Mouse (Mus musculus): Measurements from ENCODE around the gene Gas2l1. TPM values are rescaled to one million over a fixed set of nuclear protein-coding genes. Genes with fewer than 3 reads are reported as not detected.

Gas2l1 gene
- polyA plus RNA-seq (2016; fragmentation: Nextera tagmentation; extraction: Ambion mirVana): 39.4 and 41.0 TPM in 2 replicates

DNA sequence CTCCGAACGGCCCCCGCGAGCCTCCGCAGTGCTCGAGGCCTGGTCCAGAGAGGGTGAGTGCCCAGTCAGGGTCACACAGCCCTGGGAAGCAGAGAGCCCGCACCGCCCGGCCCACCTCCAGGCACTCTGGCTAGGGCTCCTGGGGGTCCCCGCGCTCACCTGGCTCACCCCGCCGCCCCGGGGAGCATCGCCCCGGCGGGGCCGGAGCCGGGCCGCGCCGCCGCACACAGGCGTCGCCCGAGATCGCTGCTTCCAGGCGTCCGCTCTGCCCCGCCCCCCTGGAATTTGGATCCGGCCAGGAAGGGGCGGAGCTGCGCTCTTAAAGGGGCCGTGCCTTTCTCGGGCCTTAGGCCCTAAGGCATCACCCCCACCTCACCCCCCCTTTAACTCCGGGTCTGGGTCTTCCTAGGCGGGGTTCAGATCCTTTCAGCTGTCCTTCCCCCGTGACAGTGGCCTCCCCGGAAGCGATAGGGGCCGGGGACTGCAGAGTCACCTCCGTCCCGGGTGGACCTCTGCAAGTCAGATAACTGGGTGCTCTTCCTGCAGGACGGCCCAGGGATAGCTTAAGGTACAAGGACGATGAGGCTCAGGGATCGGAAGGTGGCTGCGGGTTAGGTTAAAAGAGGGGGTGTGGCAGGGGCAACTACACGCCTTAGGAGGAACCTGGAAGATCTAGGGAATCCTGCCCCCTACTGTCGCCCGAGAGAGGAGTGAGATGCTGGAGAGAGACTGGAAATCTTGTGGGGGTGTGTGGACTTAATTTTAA is at the start of gene Gas2l1:
Gene Gas2l1, minus strand, starts transcription at position 272 of the 766 bp plus-strand sequence.
- Histone ChIP-seq H3K9me3 (replicated peaks) (no peaks in the 10 kb centered on the region), H3K27me3 (peaks cover 47% of the 10 kb centered on the region), H3K9ac (peak within 1 kb of the TSS; percentile 76), H3K4me2 (replicated peaks) (peak within 1 kb of the TSS; percentile 86), H3K36me3 (peaks cover 23% of the 10 kb centered on the region), H3K27ac (no peak within 1 kb of the TSS; the same call in 1 of the 2 replicates), H3K4me1 (peaks cover 43% of the 10 kb centered on the region), H3K4me3 (peak within 1 kb of the TSS; percentile 73)
- WGBS: 1% methylated on average over 48 of the region's 50 CpGs
- peak; percentile 85 for ATAC-seq (ENCODE audit: low FRiP score)

- 83% methylated on average over 7 of the region's 7 CpGs for WGBS
- H3K4me3 ChIP-seq: no peak overlapping the region
- no peak overlapping the region for H3K27ac ChIP-seq
- no peak overlapping the region for H3K9ac ChIP-seq
- H3K4me1 ChIP-seq: no peaks in the 10 kb centered on the region
- H3K9me3 ChIP-seq (replicated peaks): no peaks in the 10 kb centered on the region
- no peaks in the 10 kb centered on the region for H3K36me3 ChIP-seq
- H3K27me3 ChIP-seq: no peaks in the 10 kb centered on the region
- H3K4me2 ChIP-seq (replicated peaks): no peak overlapping the region
- no peak for ATAC-seq (ENCODE audit: low FRiP score)
Measured at GRCm38 (mm10) chr11:5113645-5114044, 48.5 kb upstream of the Gas2l1 start.

GRCm38 (mm10) chr11:5109441-5109840 is 44.3 kb upstream of the Gas2l1 start:
- WGBS: 80% methylated on average over 8 of the region's 8 CpGs
- H3K9me3 ChIP-seq (replicated peaks): no peaks in the 10 kb centered on the region
- H3K4me2 ChIP-seq (replicated peaks): no peak overlapping the region
- ATAC-seq (ENCODE audit: low FRiP score): no peak
- H3K27me3 ChIP-seq: no peaks in the 10 kb centered on the region
- H3K4me1 ChIP-seq: no peaks in the 10 kb centered on the region
- H3K36me3 ChIP-seq: peaks cover 13% of the 10 kb centered on the region; the same call in 1 of the 2 replicates
- H3K27ac ChIP-seq: no peak overlapping the region
- no peak overlapping the region for H3K9ac ChIP-seq
- H3K4me3 ChIP-seq: no peak overlapping the region

DNA sequence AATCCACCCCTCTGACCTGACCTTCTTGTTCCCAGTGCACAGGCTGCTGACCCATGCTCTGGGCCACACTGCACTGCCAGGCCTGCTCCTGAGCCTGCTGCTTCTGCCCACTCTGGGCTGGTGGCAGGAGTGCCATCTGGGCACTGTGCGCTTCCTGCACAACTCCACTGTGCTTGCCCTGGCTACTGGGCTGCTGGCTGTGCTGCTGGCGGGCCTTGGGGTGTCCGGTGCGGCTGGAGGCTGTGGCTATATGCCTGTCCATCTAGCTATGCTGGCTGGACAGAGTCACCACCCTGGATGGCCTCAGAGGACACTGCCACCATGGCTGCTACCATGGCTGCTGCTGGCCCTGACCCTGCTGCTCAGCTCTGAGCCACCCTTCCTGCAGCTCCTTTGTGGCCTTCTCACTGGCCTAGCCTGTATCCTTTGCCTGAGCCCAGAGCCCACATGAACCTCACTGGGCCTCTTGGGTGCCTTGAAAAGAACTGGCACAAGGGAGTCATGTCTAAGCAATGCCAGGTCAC is 38.9 kb upstream of the Gas2l1 start:
- H3K36me3 ChIP-seq: peaks cover 21% of the 10 kb centered on the region; the same call in 1 of the 2 replicates
- ATAC-seq (ENCODE audit: low FRiP score): no peak
- H3K4me2 ChIP-seq (replicated peaks): no peak overlapping the region
- H3K27ac ChIP-seq: no peak overlapping the region
- no peak overlapping the region for H3K9ac ChIP-seq
- H3K27me3 ChIP-seq: no peaks in the 10 kb centered on the region
- no peak overlapping the region for H3K4me3 ChIP-seq
- peaks cover 11% of the 10 kb centered on the region for H3K4me1 ChIP-seq
- no peaks in the 10 kb centered on the region for H3K9me3 ChIP-seq (replicated peaks)
- 95% methylated on average over 4 of the region's 4 CpGs for WGBS

DNA sequence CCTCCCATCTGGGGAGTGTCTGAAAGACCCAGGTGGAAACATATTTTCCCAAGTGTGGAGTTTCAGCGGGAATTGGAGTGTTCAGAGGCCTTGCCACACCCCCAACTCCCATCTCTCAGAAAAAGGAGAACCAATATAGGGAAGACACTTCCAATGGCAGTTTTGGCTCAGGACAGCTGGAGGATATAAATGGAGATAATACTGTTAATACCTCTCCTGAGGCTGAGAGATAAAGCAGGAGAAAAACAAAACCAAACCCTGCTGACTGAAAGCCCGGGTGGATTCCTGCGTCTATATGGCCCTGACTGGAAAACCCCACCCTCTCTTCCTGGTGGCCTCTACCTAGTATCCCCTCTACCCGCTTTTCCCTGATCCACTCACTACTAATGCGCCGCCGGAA is 37.3 kb upstream of the Gas2l1 start:
- 93% methylated on average over 7 of the region's 7 CpGs for WGBS
- H3K4me2 ChIP-seq (replicated peaks): no peak overlapping the region
- no peak for ATAC-seq (ENCODE audit: low FRiP score)
- H3K9me3 ChIP-seq (replicated peaks): no peaks in the 10 kb centered on the region
- H3K4me1 ChIP-seq: peaks cover 14% of the 10 kb centered on the region
- no peak overlapping the region for H3K4me3 ChIP-seq
- H3K27me3 ChIP-seq: no peaks in the 10 kb centered on the region
- peaks cover 21% of the 10 kb centered on the region; the same call in 1 of the 2 replicates for H3K36me3 ChIP-seq
- no peak overlapping the region for H3K9ac ChIP-seq
- H3K27ac ChIP-seq: no peak overlapping the region

GRCm38 (mm10) chr11:5101641-5102040 is 36.5 kb upstream of the Gas2l1 start:
- no peak for ATAC-seq (ENCODE audit: low FRiP score)
- Histone ChIP-seq H3K9ac (no peak overlapping the region), H3K4me2 (replicated peaks) (no peak overlapping the region), H3K4me1 (peaks cover 21% of the 10 kb centered on the region), H3K4me3 (no peak overlapping the region), H3K36me3 (peaks cover 21% of the 10 kb centered on the region; the same call in 1 of the 2 replicates), H3K9me3 (replicated peaks) (no peaks in the 10 kb centered on the region), H3K27me3 (no peaks in the 10 kb centered on the region), H3K27ac (no peak overlapping the region)
- 85% methylated on average over 6 of the region's 6 CpGs for WGBS

DNA sequence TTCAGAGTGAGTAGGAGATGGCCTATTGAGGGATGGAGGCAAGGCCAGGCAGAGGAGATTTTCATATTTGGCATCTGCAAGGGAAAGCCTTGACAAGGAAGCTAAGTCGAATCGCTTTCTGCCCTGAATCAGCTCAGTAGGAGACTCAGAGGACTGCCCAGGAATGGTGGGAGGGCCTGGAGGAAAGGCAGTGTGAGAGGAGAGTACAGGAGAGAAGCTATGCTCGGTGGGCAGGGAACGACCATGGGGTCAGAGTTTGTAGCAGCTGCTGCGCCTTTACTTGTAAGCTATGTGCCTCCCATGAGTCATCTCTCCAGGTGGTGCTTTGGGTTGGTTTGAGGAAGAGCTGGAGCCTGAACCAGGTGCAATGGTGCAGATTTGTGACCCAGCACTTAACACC is 35.7 kb upstream of the Gas2l1 start:
- no peaks in the 10 kb centered on the region for H3K9me3 ChIP-seq (replicated peaks)
- peak overlapping the region; percentile 74 for H3K4me2 ChIP-seq (replicated peaks)
- no peaks in the 10 kb centered on the region for H3K27me3 ChIP-seq
- peaks cover 28% of the 10 kb centered on the region for H3K4me1 ChIP-seq
- H3K9ac ChIP-seq: peak overlapping the region; percentile 13; the same call in 1 of the 2 replicates
- H3K36me3 ChIP-seq: peaks cover 19% of the 10 kb centered on the region; the same call in 1 of the 2 replicates
- no peak overlapping the region for H3K27ac ChIP-seq
- H3K4me3 ChIP-seq: peak overlapping the region; percentile 93
- WGBS: 47% methylated on average over 5 of the region's 5 CpGs
- ATAC-seq (ENCODE audit: low FRiP score): no peak

DNA sequence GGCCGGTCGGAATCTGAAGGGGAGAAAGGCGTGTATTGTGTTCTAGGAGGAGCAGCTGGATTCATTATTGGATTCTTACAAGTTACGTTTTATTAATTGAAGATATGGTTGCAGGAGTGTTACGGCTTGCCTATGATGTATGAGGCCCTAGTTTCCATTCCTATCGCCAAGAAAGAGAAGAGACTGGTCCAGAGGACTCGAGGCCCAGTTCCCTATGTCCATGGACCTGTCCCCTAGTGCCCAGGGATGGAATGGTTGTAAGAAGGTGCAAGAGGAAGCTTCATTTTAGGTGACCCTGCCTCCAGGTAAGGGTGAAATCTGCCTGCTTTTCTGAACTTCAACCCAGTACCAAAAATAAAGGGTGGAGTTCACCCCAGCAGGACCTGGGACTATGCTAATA is 35.2 kb upstream of the Gas2l1 start:
- 0 out of 2 replicates have a peak, but pooled peaks have one; percentile 8 for ATAC-seq (ENCODE audit: low FRiP score)
- Histone ChIP-seq H3K27ac (peak overlapping the region; percentile 95), H3K36me3 (peaks cover 14% of the 10 kb centered on the region; the same call in 1 of the 2 replicates), H3K9ac (peak overlapping the region; percentile 99), H3K27me3 (no peaks in the 10 kb centered on the region), H3K4me2 (replicated peaks) (peak overlapping the region; percentile 74), H3K4me1 (peaks cover 29% of the 10 kb centered on the region), H3K9me3 (replicated peaks) (no peaks in the 10 kb centered on the region), H3K4me3 (peak overlapping the region; percentile 93)
- WGBS: 2% methylated on average over 7 of the region's 7 CpGs

- Histone ChIP-seq H3K9ac (peak overlapping the region; percentile 99), H3K4me2 (replicated peaks) (peak overlapping the region; percentile 74), H3K9me3 (replicated peaks) (no peaks in the 10 kb centered on the region), H3K27me3 (no peaks in the 10 kb centered on the region), H3K4me1 (peaks cover 29% of the 10 kb centered on the region), H3K27ac (peak overlapping the region; percentile 95), H3K36me3 (peaks cover 8% of the 10 kb centered on the region; the same call in 1 of the 2 replicates), H3K4me3 (peak overlapping the region; percentile 93)
- WGBS: under 1% methylated on average over 31 of the region's 31 CpGs
- ATAC-seq (ENCODE audit: low FRiP score): peak; percentile 83
Measured at GRCm38 (mm10) chr11:5099576-5100183, 34.6 kb upstream of the Gas2l1 start.

GRCm38 (mm10) chr11:5098736-5099542 is 33.8 kb upstream of the Gas2l1 start, which contains the start of the genes Rhbdd3 and Ewsr1:
Gene Rhbdd3 (plus strand): TSS chr11:5098926.
Gene Ewsr1 (minus strand): TSS chr11:5099266.
- Histone ChIP-seq H3K27me3 (no peaks in the 10 kb centered on the region), H3K9me3 (replicated peaks) (no peaks in the 10 kb centered on the region), H3K4me3 (peak within 1 kb of the TSS; percentile 93), H3K4me2 (replicated peaks) (peak within 1 kb of the TSS; percentile 74), H3K4me1 (peaks cover 32% of the 10 kb centered on the region), H3K36me3 (peaks cover 5% of the 10 kb centered on the region; the same call in 1 of the 2 replicates), H3K9ac (peak within 1 kb of the TSS; percentile 99), H3K27ac (peak within 1 kb of the TSS; percentile 95)
- ATAC-seq (ENCODE audit: low FRiP score): peak; percentile 93
- WGBS: 0% methylated on average over 88 of the region's 92 CpGs

DNA sequence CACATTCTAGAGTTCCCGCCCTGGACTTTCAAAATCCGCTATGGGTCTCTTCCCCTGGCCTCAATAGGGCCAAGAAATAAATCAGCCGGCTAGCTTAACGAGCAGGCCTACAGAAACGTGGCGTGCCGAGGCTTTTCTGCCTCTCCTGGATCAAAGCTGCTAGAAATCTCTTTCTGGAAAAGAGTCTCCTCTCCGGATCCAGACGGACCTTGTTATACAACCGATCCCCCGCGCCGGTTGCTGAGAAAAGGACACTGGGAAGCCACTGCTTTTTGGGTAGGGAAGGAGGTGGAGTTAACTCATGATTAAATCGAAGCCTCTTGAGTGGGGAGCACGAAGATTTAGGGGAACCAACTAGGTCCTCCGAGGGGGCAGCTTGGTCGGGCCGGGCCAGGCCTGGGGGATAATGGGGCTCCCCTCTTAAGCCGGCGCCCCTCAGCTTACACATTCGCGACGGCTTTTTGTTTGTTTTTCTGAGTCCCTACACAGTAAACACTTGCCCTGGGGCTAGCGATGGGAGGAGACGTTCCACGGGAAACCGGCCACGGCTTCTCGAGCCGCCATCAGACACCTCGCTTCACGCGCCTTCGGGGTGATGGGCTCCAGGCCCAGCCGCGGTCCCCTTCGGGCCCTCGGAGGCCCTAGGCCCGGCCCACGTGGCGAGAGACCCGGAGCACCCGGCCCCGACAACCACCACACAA is 33.1 kb upstream of the Gas2l1 start:
- ATAC-seq (ENCODE audit: low FRiP score): peak; percentile 9; the same call in 1 of the 2 replicates
- H3K4me3 ChIP-seq: peak overlapping the region; percentile 93
- H3K9ac ChIP-seq: peak overlapping the region; percentile 99
- H3K36me3 ChIP-seq: no peaks in the 10 kb centered on the region
- H3K4me2 ChIP-seq (replicated peaks): peak overlapping the region; percentile 74
- peak overlapping the region; percentile 95 for H3K27ac ChIP-seq
- H3K9me3 ChIP-seq (replicated peaks): no peaks in the 10 kb centered on the region
- H3K27me3 ChIP-seq: no peaks in the 10 kb centered on the region
- under 1% methylated on average over 44 of the region's 44 CpGs for WGBS
- peaks cover 32% of the 10 kb centered on the region for H3K4me1 ChIP-seq
